Mouse (Mus musculus): ENCODE data around the gene Ssxb1. TPM values are rescaled to one million over a fixed set of nuclear protein-coding genes. Genes with fewer than 3 reads are reported as not detected.
"Not testable (repeated sequence)": the region's sequence is repeated elsewhere in the genome, so short reads cannot be mapped to it uniquely, and the experiment has no call there.

Ssxb1 gene
- not detected in 2 replicates for polyA plus RNA-seq (2015; fragmentation: Nextera tagmentation; extraction: Ambion mirVana)

GRCm38 (mm10) chrX:8413005-8413404, at the start of gene Ssxb1:
Gene Ssxb1 (plus strand): TSS chrX:8413305.
- H3K27me3 ChIP-seq (ENCODE audit: control insufficient read depth, insufficient read depth, low read length); DNase-seq (ENCODE audit: low spot score); H3K9ac ChIP-seq (ENCODE audit: low read length); H3K4me2 ChIP-seq (replicated peaks; ENCODE audit: low read depth); H3K4me1 ChIP-seq (replicated peaks; ENCODE audit: control insufficient read depth, insufficient read depth); H3K36me3 ChIP-seq (ENCODE audit: control insufficient read depth, insufficient read depth, low read length); ATAC-seq (ENCODE audit: low FRiP score, low TSS enrichment); H3K9me3 ChIP-seq (ENCODE audit: control insufficient read depth, low read length); H3K27ac ChIP-seq (replicated peaks); H3K4me3 ChIP-seq (ENCODE audit: low read depth, low read length): not testable (repeated sequence)
- 18% methylated on average over 1 of the region's 1 CpGs for WGBS

GRCm38 (mm10) chrX:8366678-8367077, 46.4 kb upstream of the Ssxb1 start, which contains the start of gene Ssxb9:
Gene Ssxb9 (plus strand): TSS chrX:8366978.
- not testable (repeated sequence) for H3K9me3 ChIP-seq (ENCODE audit: control insufficient read depth, low read length); H3K4me1 ChIP-seq (replicated peaks; ENCODE audit: control insufficient read depth, insufficient read depth); H3K36me3 ChIP-seq (ENCODE audit: control insufficient read depth, insufficient read depth, low read length); H3K4me2 ChIP-seq (replicated peaks; ENCODE audit: low read depth); H3K27me3 ChIP-seq (ENCODE audit: control insufficient read depth, insufficient read depth, low read length); ATAC-seq (ENCODE audit: low FRiP score, low TSS enrichment); DNase-seq (ENCODE audit: low spot score); H3K27ac ChIP-seq (replicated peaks); H3K4me3 ChIP-seq (ENCODE audit: low read depth, low read length); H3K9ac ChIP-seq (ENCODE audit: low read length)
- 19% methylated on average over 1 of the region's 1 CpGs for WGBS

- H3K9ac ChIP-seq (ENCODE audit: low read length); DNase-seq (ENCODE audit: low spot score); ATAC-seq (ENCODE audit: low FRiP score, low TSS enrichment); H3K4me2 ChIP-seq (replicated peaks; ENCODE audit: low read depth); H3K27me3 ChIP-seq (ENCODE audit: control insufficient read depth, insufficient read depth, low read length); H3K36me3 ChIP-seq (ENCODE audit: control insufficient read depth, insufficient read depth, low read length); H3K4me3 ChIP-seq (ENCODE audit: low read depth, low read length); H3K4me1 ChIP-seq (replicated peaks; ENCODE audit: control insufficient read depth, insufficient read depth); H3K27ac ChIP-seq (replicated peaks); H3K9me3 ChIP-seq (ENCODE audit: control insufficient read depth, low read length): not testable (repeated sequence)
- WGBS = 55% methylated on average over 2 of the region's 2 CpGs
Observed at GRCm38 (mm10) chrX:8461626-8462025, 48.5 kb downstream of the Ssxb1 start, which contains the start of gene Ssxb2. Gene Ssxb2 (minus strand): TSS chrX:8461726.

Other genes starting within 250 kb of the Ssxb1 start
- gene Tbc1d25, start 237.1 kb upstream of the Ssxb1 start, polyA plus RNA-seq (2015; fragmentation: Nextera tagmentation; extraction: Ambion mirVana) = 6.2 and 6.9 TPM in 2 replicates
- gene Ebp, start 219.8 kb upstream of the Ssxb1 start, polyA plus RNA-seq (2015; fragmentation: Nextera tagmentation; extraction: Ambion mirVana) = 75.4 and 85.7 TPM in 2 replicates
- gene Porcn, start 206.8 kb upstream of the Ssxb1 start, polyA plus RNA-seq (2015; fragmentation: Nextera tagmentation; extraction: Ambion mirVana) = 12.5 and 14.3 TPM in 2 replicates
- 19.9 and 20.3 TPM in 2 replicates for gene Ftsj1, start 160.9 kb upstream of the Ssxb1 start, polyA plus RNA-seq (2015; fragmentation: Nextera tagmentation; extraction: Ambion mirVana)
- 5.2 and 6.4 TPM in 2 replicates for gene Slc38a5, start 142.2 kb upstream of the Ssxb1 start, polyA plus RNA-seq (2015; fragmentation: Nextera tagmentation; extraction: Ambion mirVana)
- gene Ssxb10, start 85.9 kb upstream of the Ssxb1 start, polyA plus RNA-seq (2015; fragmentation: Nextera tagmentation; extraction: Ambion mirVana) = not detected in 2 replicates
- gene Ssxb9, start 46.3 kb upstream of the Ssxb1 start, polyA plus RNA-seq (2015; fragmentation: Nextera tagmentation; extraction: Ambion mirVana) = not detected in 2 replicates
- gene Ssxb2, start 48.4 kb downstream of the Ssxb1 start, polyA plus RNA-seq (2015; fragmentation: Nextera tagmentation; extraction: Ambion mirVana) = not detected in 2 replicates
- not detected in 2 replicates for gene Gm14459, start 111.6 kb downstream of the Ssxb1 start, polyA plus RNA-seq (2015; fragmentation: Nextera tagmentation; extraction: Ambion mirVana)
- not detected in 2 replicates for gene Ssxb6, start 134.9 kb downstream of the Ssxb1 start, polyA plus RNA-seq (2015; fragmentation: Nextera tagmentation; extraction: Ambion mirVana)
- gene Ssxb3, start 178.5 kb downstream of the Ssxb1 start, polyA plus RNA-seq (2015; fragmentation: Nextera tagmentation; extraction: Ambion mirVana) = not detected in 2 replicates

Measured in stomach, postnatal 0 days (tissue).